Mouse (Mus musculus) liver, embryonic 11.5 days (tissue): ENCODE measurements around the gene Arl16. TPM values are rescaled to one million over a fixed set of nuclear protein-coding genes. Genes with fewer than 3 reads are reported as not detected.
A peak's percentile ranks its signal among the peaks of the same experiment; 100 is the strongest.

Experiments used
- ATAC-seq: fragments of 200-750 bp; cut with Nextera tagmentation; replicated peaks from 2 replicates; pipeline ENCODE4 v1.8.0; 2017; ENCODE audit warnings: moderate number of reproducible peaks, mild to moderate bottlenecking, moderate TSS enrichment, moderate library complexity; ENCODE audit not compliant: low FRiP score
- DNase-seq: peaks from one replicate; pipeline ENCODE4 v3.0.0-alpha.2; 2017; ENCODE audit warnings: low spot score
- H3K27ac ChIP-seq: fragments of 300-500 bp; sonication (generic); 2 replicates; pipeline ENCODE4 v1.5.1; 2014; ENCODE audit warnings: mild to moderate bottlenecking, low read depth, low read length, control low read depth
- H3K27me3 ChIP-seq: fragments of 300-500 bp; sonication (generic); replicated peaks from 2 replicates; pipeline ENCODE4 v1.6.1; 2014; ENCODE audit warnings: low read length, mixed read lengths; ENCODE audit not compliant: control insufficient read depth, insufficient read depth
- H3K36me3 ChIP-seq: fragments of 300-500 bp; sonication (generic); 2 replicates; pipeline ENCODE4 v1.6.1; 2014; ENCODE audit warnings: mild to moderate bottlenecking, low read length, moderate library complexity, mixed read lengths; ENCODE audit not compliant: control insufficient read depth, insufficient read depth
- H3K4me1 ChIP-seq: fragments of 300-500 bp; sonication (generic); replicated peaks from 2 replicates; pipeline ENCODE4 v1.6.1; 2014; ENCODE audit warnings: low read length, mixed read lengths; ENCODE audit not compliant: control insufficient read depth, insufficient read depth
- H3K4me2 ChIP-seq: fragments of 300-500 bp; sonication (generic); 2 replicates; pipeline ENCODE4 v1.6.1; 2014; ENCODE audit warnings: mild to moderate bottlenecking, control low read depth, moderate library complexity
- H3K4me3 ChIP-seq: fragments of 300-500 bp; sonication (generic); 2 replicates; pipeline ENCODE4 v1.5.1; 2014; ENCODE audit warnings: low read depth, low read length, control low read depth
- H3K9ac ChIP-seq: fragments of 300-500 bp; sonication (generic); 2 replicates; pipeline ENCODE4 v1.6.1; 2014; ENCODE audit warnings: low read depth, low read length, control low read depth
- H3K9me3 ChIP-seq: fragments of 300-500 bp; sonication (generic); 2 replicates; pipeline ENCODE4 v1.6.1; 2016; ENCODE audit warnings: low read length, inconsistent platforms, mixed read lengths; ENCODE audit not compliant: control insufficient read depth
- WGBS: fragments of 180-500 bp; shearing (Covaris S2); extraction: QIAGEN DNeasy Blood & Tissue Kit; methylation state at CpG from one replicate; pipeline ENCODE4 v1.1.7; 2014; 5-methylcytosine and 5-hydroxymethylcytosine counted together
- polyA plus RNA-seq: library from polyadenylated mRNA; unstranded; fragments of >200 nt; fragmentation: Nextera tagmentation; extraction: Ambion mirVana; gene quantifications from 2 replicates; pipeline ENCODE4 v1.2.1, GENCODE M21; 2014

Arl16 gene
- polyA plus RNA-seq, 1 experiment from 2014 or later, result 40.2 TPM

- ATAC-seq, result no peak
- no peak for DNase-seq
- Histone ChIP-seq H3K4me1 (peaks cover 2% of the 10 kb centered on the region; the same call in 1 of the 2 replicates), H3K27ac (no peak overlapping the region), H3K27me3 (no peaks in the 10 kb centered on the region), H3K36me3 (no peaks in the 10 kb centered on the region), H3K9ac (no peak overlapping the region), H3K4me3 (no peak overlapping the region), H3K9me3 (no peaks in the 10 kb centered on the region), H3K4me2 (no peak overlapping the region)
- WGBS, result 50% methylated on average over 3 of the region's 3 CpGs
These were observed 21.9 kb downstream of the Arl16 start for GRCm38 (mm10) chr11:120445475-120445874.

GRCm38 (mm10) chr11:120444106-120444505 is 23.3 kb downstream of the Arl16 start:
- no peaks in the 10 kb centered on the region for H3K36me3 ChIP-seq
- 61% methylated on average over 6 of the region's 6 CpGs for WGBS
- H3K4me1 ChIP-seq, result peaks cover 2% of the 10 kb centered on the region; the same call in 1 of the 2 replicates
- H3K4me3 ChIP-seq, result no peak overlapping the region
- H3K27me3 ChIP-seq, result no peaks in the 10 kb centered on the region
- H3K4me2 ChIP-seq, result no peak overlapping the region
- H3K9ac ChIP-seq, result no peak overlapping the region
- DNase-seq (peak; percentile 19), ATAC-seq (no peak)
- H3K27ac ChIP-seq, result no peak overlapping the region
- no peaks in the 10 kb centered on the region for H3K9me3 ChIP-seq

- Histone ChIP-seq H3K9ac (no peak overlapping the region), H3K4me3 (no peak overlapping the region), H3K27ac (no peak overlapping the region), H3K9me3 (no peaks in the 10 kb centered on the region), H3K27me3 (no peaks in the 10 kb centered on the region), H3K4me2 (no peak overlapping the region), H3K4me1 (peaks cover 2% of the 10 kb centered on the region; the same call in 1 of the 2 replicates), H3K36me3 (no peaks in the 10 kb centered on the region)
- ATAC-seq (no peak), DNase-seq (no peak)
- WGBS, result 84% methylated on average over 3 of the region's 3 CpGs
These were observed 24.6 kb downstream of the Arl16 start for GRCm38 (mm10) chr11:120442765-120443280.

- H3K4me3 ChIP-seq, result no peak within 1 kb of the TSS
- H3K27me3 ChIP-seq, result no peaks in the 10 kb centered on the region
- H3K27ac ChIP-seq, result no peak within 1 kb of the TSS
- H3K36me3 ChIP-seq, result no peaks in the 10 kb centered on the region
- no peak for ATAC-seq
- H3K9ac ChIP-seq, result no peak within 1 kb of the TSS
- no peak for DNase-seq
- no peaks in the 10 kb centered on the region for H3K9me3 ChIP-seq
- H3K4me2 ChIP-seq, result no peak within 1 kb of the TSS
- WGBS, result 83% methylated on average over 3 of the region's 3 CpGs
- H3K4me1 ChIP-seq, result peaks cover 2% of the 10 kb centered on the region; the same call in 1 of the 2 replicates
These were observed 25.1 kb downstream of the Arl16 start, which contains the start of gene Tspan10 for GRCm38 (mm10) chr11:120442344-120442743. TSS of gene Tspan10 (plus strand) at chr11:120442644.

GRCm38 (mm10) chr11:120437857-120438385 is 29.5 kb downstream of the Arl16 start:
- peak overlapping the region; percentile 99 for H3K4me3 ChIP-seq
- peaks cover 12% of the 10 kb centered on the region for H3K36me3 ChIP-seq
- peak overlapping the region; percentile 62 for H3K27ac ChIP-seq
- 32% methylated on average over 12 of the region's 12 CpGs for WGBS
- H3K9ac ChIP-seq, result peak overlapping the region; percentile 90
- peaks cover 10% of the 10 kb centered on the region for H3K4me1 ChIP-seq
- peak overlapping the region; percentile 94 for H3K4me2 ChIP-seq
- no peaks in the 10 kb centered on the region for H3K27me3 ChIP-seq
- ATAC-seq, result no peak
- no peaks in the 10 kb centered on the region for H3K9me3 ChIP-seq
- no peak for DNase-seq

GRCm38 (mm10) chr11:120437152-120437856 is 30.1 kb downstream of the Arl16 start, which contains the start of gene Nploc4:
TSS of gene Nploc4 (minus strand) at chr11:120437708.
- Histone ChIP-seq H3K27me3 (no peaks in the 10 kb centered on the region), H3K36me3 (peaks cover 17% of the 10 kb centered on the region), H3K9ac (peak within 1 kb of the TSS; percentile 90), H3K4me2 (peak within 1 kb of the TSS; percentile 94), H3K27ac (peak within 1 kb of the TSS; percentile 62), H3K4me1 (peaks cover 10% of the 10 kb centered on the region), H3K4me3 (peak within 1 kb of the TSS; percentile 99), H3K9me3 (no peaks in the 10 kb centered on the region)
- DNase-seq (peak; percentile 90), ATAC-seq (peak; percentile 87)
- under 1% methylated on average over 66 of the region's 77 CpGs for WGBS

GRCm38 (mm10) chr11:120426727-120427126 is 40.7 kb downstream of the Arl16 start:
- peaks cover 37% of the 10 kb centered on the region for H3K36me3 ChIP-seq
- H3K27me3 ChIP-seq, result no peaks in the 10 kb centered on the region
- H3K4me1 ChIP-seq, result no peaks in the 10 kb centered on the region
- no peak for DNase-seq
- no peak overlapping the region for H3K4me3 ChIP-seq
- H3K9ac ChIP-seq, result no peak overlapping the region
- ATAC-seq, result no peak
- 87% methylated on average over 3 of the region's 3 CpGs for WGBS
- no peaks in the 10 kb centered on the region for H3K9me3 ChIP-seq
- H3K27ac ChIP-seq, result no peak overlapping the region
- no peak overlapping the region for H3K4me2 ChIP-seq

- 76% methylated on average over 9 of the region's 9 CpGs for WGBS
These were observed 43.7 kb downstream of the Arl16 start for GRCm38 (mm10) chr11:120423569-120424295.

More at GRCm38 (mm10) chr11:120423569-120424295, 43.7 kb downstream of the Arl16 start:
- Histone ChIP-seq H3K4me2 (no peak overlapping the region), H3K27me3 (no peaks in the 10 kb centered on the region), H3K9ac (no peak overlapping the region), H3K4me3 (no peak overlapping the region), H3K36me3 (peaks cover 42% of the 10 kb centered on the region), H3K4me1 (no peaks in the 10 kb centered on the region), H3K9me3 (no peaks in the 10 kb centered on the region), H3K27ac (no peak overlapping the region)
- ATAC-seq, result no peak
- DNase-seq, result no peak
